ENCODE assay signal across 9 mouse cellular contexts in genomic region chr19:24851456-24852315, GRCm38 (mm10). TPM values are rescaled to one million over a fixed set of nuclear protein-coding genes. Genes with fewer than 3 reads are reported as not detected.
DNase-seq lines count a peak whose midpoint lies in the region; ATAC-seq lines count a peak whose summit lies in the region.
"Had no signal": no experiment of that assay in that cellular context is flagged by ENCODE, and none has a peak within 500 bp of the region (broad histone marks: within the 10 kb centered on the region; RNA-seq: fewer than 3 reads in every experiment).

No protein-coding gene starts in this region.

- H3K4me3 ChIP-seq in hindbrain, embryonic 14.5 days (replicated peaks; ENCODE audit: low read length): no peak overlapping the region
- no peak overlapping the region for H3K4me3 ChIP-seq in midbrain, embryonic 16.5 days (ENCODE audit: low read depth, low read length)

- peak; percentile 63 for DNase-seq in adrenal gland, postnatal 14 days
- no peak for DNase-seq in adrenal gland, adult 18-20 months (ENCODE audit: low spot score in 2 of 2)
- peak; percentile 58 for DNase-seq in retina, postnatal 1 day
- no peak for DNase-seq in retina, embryonic 14.5 days (ENCODE audit: low spot score)
- DNase-seq in hindbrain, embryonic 14.5 days (ENCODE audit: low spot score): peak; percentile 71
- no peak for DNase-seq in thymus, postnatal 10 days (ENCODE audit: low spot score in 2 of 2)

- no peak overlapping the region for H3K27ac ChIP-seq in hindbrain, embryonic 14.5 days
- no peak overlapping the region for H3K27ac ChIP-seq in midbrain, embryonic 16.5 days (ENCODE audit: low read length)

- 64% methylated on average over 21 of the region's 21 CpGs for WGBS in hindbrain, embryonic 14.5 days
- 65% methylated on average over 21 of the region's 21 CpGs for WGBS in midbrain, embryonic 16.5 days

- H3K9ac ChIP-seq in hindbrain, embryonic 14.5 days: no peak overlapping the region
- no peak overlapping the region for H3K9ac ChIP-seq in midbrain, embryonic 16.5 days (ENCODE audit: low read depth, low read length)

- no peaks in the 10 kb centered on the region for H3K27me3 ChIP-seq in hindbrain, embryonic 14.5 days (ENCODE audit: control insufficient read depth, insufficient read depth, low read length)
- H3K27me3 ChIP-seq in midbrain, embryonic 16.5 days (ENCODE audit: control insufficient read depth, insufficient read depth, low read depth, low read length): no peaks in the 10 kb centered on the region

- ATAC-seq in hindbrain, embryonic 14.5 days (ENCODE audit: low FRiP score): peak; percentile 55; the same call in 1 of the 2 replicates
- no peak for ATAC-seq in midbrain, embryonic 16.5 days
- ATAC-seq in inflammation-experienced regulatory T-cells, adult 6 months: no peak

- H3K36me3 ChIP-seq in hindbrain, embryonic 14.5 days (replicated peaks; ENCODE audit: control insufficient read depth, insufficient read depth): no peaks in the 10 kb centered on the region
- no peaks in the 10 kb centered on the region for H3K36me3 ChIP-seq in midbrain, embryonic 16.5 days (ENCODE audit: control insufficient read depth, insufficient read depth, low read length)

- H3K9me3 ChIP-seq in hindbrain, embryonic 14.5 days (ENCODE audit: control insufficient read depth, low read length): no peaks in the 10 kb centered on the region
- no peaks in the 10 kb centered on the region for H3K9me3 ChIP-seq in midbrain, embryonic 16.5 days (replicated peaks; ENCODE audit: control insufficient read depth, low read length, poor library complexity, severe bottlenecking)

- H3K4me1 ChIP-seq in hindbrain, embryonic 14.5 days (replicated peaks; ENCODE audit: control insufficient read depth, insufficient read depth, low read length): no peaks in the 10 kb centered on the region; the same call in 1 of the 2 replicates
- peaks cover 2% of the 10 kb centered on the region; the same call in 1 of the 2 replicates for H3K4me1 ChIP-seq in midbrain, embryonic 16.5 days (ENCODE audit: control insufficient read depth, insufficient read depth, low read length)

- H3K4me2 ChIP-seq in hindbrain, embryonic 14.5 days (replicated peaks): peak overlapping the region; percentile 22
- peak overlapping the region; percentile 39 for H3K4me2 ChIP-seq in midbrain, embryonic 16.5 days (ENCODE audit: low read length)

RNA-seq across cellular contexts. Expression of gene Pgm5, which starts 10.0 kb away (rescaled TPM):
- total RNA-seq in adrenal gland, postnatal 14 days (2021): 60.3 and 68.5 TPM in 2 replicates
- 100 to 1,000 TPM in 1 of 2 experiments, 10 to 100 TPM in 1; 61.1 to 103 TPM for total RNA-seq in adrenal gland, adult 18-20 months (2021)
- polyA plus RNA-seq in hindbrain, embryonic 14.5 days (2014; fragmentation: Nextera tagmentation; extraction: Ambion mirVana): 1.1 and 1.5 TPM in 2 replicates
- polyA plus RNA-seq in midbrain, embryonic 16.5 days (2015; fragmentation: Nextera tagmentation; extraction: Ambion mirVana): 0.63 and 0.83 TPM in 2 replicates
- polyA plus RNA-seq in inflammation-experienced regulatory T-cells, adult 6 months (2017; shearing (Covaris generic)): under 1 TPM in 1 of 3 experiments, not detected in 2; 0.27 TPM

RNA-seq across cellular contexts. Expression of gene Gm10053, which starts 23.8 kb away (rescaled TPM):
- 547 and 580 TPM in 2 replicates for total RNA-seq in adrenal gland, postnatal 14 days (2021)
- total RNA-seq in adrenal gland, adult 18-20 months (2021): 100 to 1,000 TPM; 257 to 508 TPM
- 296 and 310 TPM in 2 replicates for polyA plus RNA-seq in hindbrain, embryonic 14.5 days (2014; fragmentation: Nextera tagmentation; extraction: Ambion mirVana)
- polyA plus RNA-seq in midbrain, embryonic 16.5 days (2015; fragmentation: Nextera tagmentation; extraction: Ambion mirVana): 243 and 260 TPM in 2 replicates
- 100 to 1,000 TPM; 198 to 308 (median 215) TPM for polyA plus RNA-seq in inflammation-experienced regulatory T-cells, adult 6 months (2017; shearing (Covaris generic))

RNA-seq across cellular contexts. Expression of gene Foxd4, which starts 49.3 kb away (rescaled TPM):
- total RNA-seq in adrenal gland, postnatal 14 days (2021): not detected in 2 replicates
- not detected for total RNA-seq in adrenal gland, adult 18-20 months (2021)
- 0.13 and 0.23 TPM in 2 replicates for polyA plus RNA-seq in hindbrain, embryonic 14.5 days (2014; fragmentation: Nextera tagmentation; extraction: Ambion mirVana)
- 0.15 and 0.21 TPM in 2 replicates for polyA plus RNA-seq in midbrain, embryonic 16.5 days (2015; fragmentation: Nextera tagmentation; extraction: Ambion mirVana)
- polyA plus RNA-seq in inflammation-experienced regulatory T-cells, adult 6 months (2017; shearing (Covaris generic)): not detected
- total RNA-seq: layer of hippocampus, postnatal 36 days had no signal

Comparison
In these comparisons a context has a peak if more than half of its experiments do, and no peak if none do; other contexts are left out.
1. DNase-seq: peak in adrenal gland, postnatal 14 days (single experiment), retina, postnatal 1 day (single experiment) and hindbrain, embryonic 14.5 days (single experiment); none in adrenal gland, adult 18-20 months (0 of 2), retina, embryonic 14.5 days (single experiment) and thymus, postnatal 10 days (0 of 2).